Mouse (Mus musculus) T-helper 1 cell (primary cell): Measurements from ENCODE around the gene Aldh3b2.

Experiments used
- in situ Hi-C: fragments of 300-600 bp; cut with MboI, MseI; formaldehyde crosslinking; loops from one replicate; pipeline ENCODE4 v1.15.1; 2025; ENCODE audit warnings: high pct_unique_total_duplicates

Gene Aldh3b2

GRCm38 (mm10) chr19:4012432-4013022 is 40.4 kb downstream of the Aldh3b2 start, which contains the start of gene Ndufv1:
Gene Ndufv1 (minus strand): TSS chr19:4012806.
- in situ Hi-C loops, result no loop called here

GRCm38 (mm10) chr19:4013066-4013465 is 40.9 kb downstream of the Aldh3b2 start:
- in situ Hi-C loops, result no loop called here

- in situ Hi-C loops, result loop anchor here (5.0 kb wide), 2 partner anchors 37 to 72 kb away; no protein-coding TSS in a partner anchor
Observed at GRCm38 (mm10) chr19:4014802-4015201, 42.7 kb downstream of the Aldh3b2 start.

- in situ Hi-C loops, result loop anchor here (5.0 kb wide), 2 partner anchors 37 to 72 kb away; no protein-coding TSS in a partner anchor
Observed at GRCm38 (mm10) chr19:4015635-4016034, 43.5 kb downstream of the Aldh3b2 start.

GRCm38 (mm10) chr19:4017921-4018587 is 45.9 kb downstream of the Aldh3b2 start:
- in situ Hi-C loops, result loop anchor here (5.0 kb wide), 2 partner anchors 34 to 69 kb away; no protein-coding TSS in a partner anchor

- in situ Hi-C loops, result loop anchor here (5.0 kb wide), 2 partner anchors 33 to 68 kb away; no protein-coding TSS in a partner anchor
Observed at GRCm38 (mm10) chr19:4018743-4019583, 46.8 kb downstream of the Aldh3b2 start.

GRCm38 (mm10) chr19:4023185-4023584 is 51.1 kb downstream of the Aldh3b2 start:
- in situ Hi-C loops, result no loop called here

GRCm38 (mm10) chr19:4027576-4027975 is 55.4 kb downstream of the Aldh3b2 start:
- in situ Hi-C loops, result no loop called here
